Mouse (Mus musculus) stomach, embryonic 16.5 days (tissue): ENCODE results near the gene Cmc1. TPM values are rescaled to one million over a fixed set of nuclear protein-coding genes. Genes with fewer than 3 reads are reported as not detected.

ENCODE experiments used
- ATAC-seq: fragments of 200-750 bp; cut with Nextera tagmentation; 2 replicates; pipeline ENCODE4 v1.8.0; 2017; ENCODE audit warnings: moderate number of reproducible peaks, moderate TSS enrichment; ENCODE audit not compliant: insufficient read depth, low FRiP score
- H3K27ac ChIP-seq: fragments of 300-500 bp; sonication (generic); 2 replicates; pipeline ENCODE4 v1.5.1; 2014; ENCODE audit warnings: low read length
- H3K27me3 ChIP-seq: fragments of 300-500 bp; sonication (generic); 2 replicates; pipeline ENCODE4 v1.6.1; 2014; ENCODE audit warnings: low read length, control low read depth, mixed read lengths; ENCODE audit not compliant: control insufficient read depth, insufficient read depth
- H3K36me3 ChIP-seq: fragments of 300-500 bp; sonication (generic); 2 replicates; pipeline ENCODE4 v1.6.1; 2014; ENCODE audit warnings: low read length; ENCODE audit not compliant: control insufficient read depth, insufficient read depth
- H3K4me1 ChIP-seq: fragments of 300-500 bp; sonication (generic); 2 replicates; pipeline ENCODE4 v1.6.1; 2014; ENCODE audit warnings: low read length, control low read depth, mixed read lengths; ENCODE audit not compliant: control insufficient read depth, insufficient read depth
- H3K4me2 ChIP-seq: fragments of 300-500 bp; sonication (generic); 2 replicates; pipeline ENCODE4 v1.6.1; 2014; ENCODE audit warnings: low read depth, low read length, mixed read lengths
- H3K4me3 ChIP-seq: fragments of 300-500 bp; sonication (generic); replicated peaks from 2 replicates; pipeline ENCODE4 v1.5.1; 2014; ENCODE audit warnings: mild to moderate bottlenecking, low read length
- H3K9ac ChIP-seq: fragments of 300-500 bp; sonication (generic); 2 replicates; pipeline ENCODE4 v1.6.1; 2014; ENCODE audit warnings: low read length
- H3K9me3 ChIP-seq: fragments of 300-500 bp; sonication (generic); replicated peaks from 2 replicates; pipeline ENCODE4 v1.6.1; 2016; ENCODE audit warnings: low read length, control low read depth; ENCODE audit not compliant: control insufficient read depth
- WGBS: fragments of 180-500 bp; shearing (Covaris S2); extraction: QIAGEN DNeasy Blood & Tissue Kit; methylation state at CpG from one replicate; pipeline ENCODE4 v1.1.7; 2014; 5-methylcytosine and 5-hydroxymethylcytosine counted together
- polyA plus RNA-seq: library from polyadenylated mRNA; unstranded; fragments of >200 nt; fragmentation: Nextera tagmentation; extraction: Ambion mirVana; gene quantifications from 2 replicates; pipeline ENCODE4 v1.2.1, GENCODE M21; 2015

The Cmc1 gene
- polyA plus RNA-seq, 1 experiment from 2014 or later, result 49.8 TPM

GRCm38 (mm10) chr9:118030252-118030651, 119.7 kb downstream of the Cmc1 start:
- 61% methylated on average over 1 of the region's 1 CpGs for WGBS

GRCm38 (mm10) chr9:118029490-118029889, 120.5 kb downstream of the Cmc1 start:
- WGBS, result 39% methylated on average over 4 of the region's 4 CpGs
- Histone ChIP-seq H3K36me3 (no peaks in the 10 kb centered on the region), H3K27me3 (no peaks in the 10 kb centered on the region), H3K4me1 (no peaks in the 10 kb centered on the region), H3K27ac (no peak overlapping the region), H3K4me2 (no peak overlapping the region), H3K9me3 (no peaks in the 10 kb centered on the region), H3K4me3 (no peak overlapping the region), H3K9ac (no peak overlapping the region)
- no peak for ATAC-seq

More at GRCm38 (mm10) chr9:118030252-118030651, 119.7 kb downstream of the Cmc1 start:
- H3K9me3 ChIP-seq, result no peaks in the 10 kb centered on the region
- no peak overlapping the region for H3K4me3 ChIP-seq
- H3K9ac ChIP-seq, result no peak overlapping the region
- H3K4me2 ChIP-seq, result no peak overlapping the region
- ATAC-seq, result no peak
- no peaks in the 10 kb centered on the region for H3K4me1 ChIP-seq
- H3K27ac ChIP-seq, result peak overlapping the region; percentile 27; the same call in 1 of the 2 replicates
- H3K27me3 ChIP-seq, result no peaks in the 10 kb centered on the region
- no peaks in the 10 kb centered on the region for H3K36me3 ChIP-seq

- Histone ChIP-seq H3K4me2 (no peak overlapping the region), H3K4me1 (no peaks in the 10 kb centered on the region), H3K27me3 (no peaks in the 10 kb centered on the region), H3K36me3 (no peaks in the 10 kb centered on the region), H3K9ac (no peak overlapping the region), H3K4me3 (no peak overlapping the region), H3K9me3 (no peaks in the 10 kb centered on the region), H3K27ac (no peak overlapping the region)
- no peak for ATAC-seq
- 72% methylated on average over 2 of the region's 2 CpGs for WGBS
These were observed 125.0 kb downstream of the Cmc1 start for GRCm38 (mm10) chr9:118024966-118025365.

Other genes starting within 250 kb of the Cmc1 start
- gene Azi2, start 109.7 kb downstream of the Cmc1 start, polyA plus RNA-seq, result 71.0 and 79.9 TPM in 2 replicates